Mouse (Mus musculus): ENCODE results near the gene Gm13030.

DNA sequence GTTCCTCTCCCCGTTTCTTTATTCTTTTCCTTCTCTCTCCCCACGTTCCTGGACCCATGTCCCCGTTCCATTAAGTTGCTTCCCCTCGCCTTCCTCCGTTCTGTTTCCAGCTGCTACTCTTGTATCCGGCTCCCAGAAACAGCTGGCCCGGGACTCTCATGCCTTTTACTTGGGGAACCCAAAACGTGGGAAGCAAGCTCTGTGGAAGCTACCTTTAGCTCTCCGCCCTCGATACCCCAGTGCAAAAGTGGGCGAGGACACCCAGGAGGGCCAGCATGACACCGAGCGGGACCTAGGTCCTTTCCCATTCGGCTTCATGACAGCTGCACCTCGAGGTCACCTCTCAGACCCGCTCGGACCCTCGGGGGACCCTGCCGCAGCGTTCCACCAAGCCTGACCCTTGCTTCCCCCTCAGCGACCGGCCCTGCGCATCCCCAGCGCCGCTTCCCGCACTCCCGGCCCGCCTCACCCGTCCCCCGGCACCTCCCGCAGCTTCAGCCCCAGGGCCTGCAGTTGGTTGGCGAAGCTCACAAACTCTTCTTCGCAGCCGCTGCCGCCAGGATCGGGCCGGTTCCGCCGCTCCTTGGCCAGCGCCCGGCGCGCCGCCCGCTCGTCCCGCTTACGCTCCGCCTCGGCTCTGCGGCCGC is 39.5 kb upstream of the Gm13030 start:
- TF ChIP-seq GATA1 (IDR thresholded peaks at IDR 0.05; ENCODE audit: borderline replicate concordance, low read length) = no peak
- TF ChIP-seq FLI1 (IDR thresholded peaks at IDR 0.05; ENCODE audit: low read length) = no peak
